Mouse (Mus musculus) right cerebral cortex, postnatal 4 days (tissue): ENCODE measurements around the gene Rai1.

Experiments used
- DNase-seq: peaks from one replicate; pipeline ENCODE4 v3.0.0-alpha.2; 2022

Gene Rai1

GRCm38 (mm10) chr11:60225874-60226273 is 121.1 kb downstream of the Rai1 start:
- no peak for DNase-seq

- no peak for DNase-seq
Measured at GRCm38 (mm10) chr11:60228525-60228924, 123.7 kb downstream of the Rai1 start.

- DNase-seq, result no peak
Measured at GRCm38 (mm10) chr11:60229821-60230220, 125.0 kb downstream of the Rai1 start.

GRCm38 (mm10) chr11:60230512-60230911 is 125.7 kb downstream of the Rai1 start:
- DNase-seq, result no peak

- no peak for DNase-seq
Measured at GRCm38 (mm10) chr11:60231326-60231725, 126.5 kb downstream of the Rai1 start.

- no peak for DNase-seq
Measured at GRCm38 (mm10) chr11:60231951-60232350, 127.1 kb downstream of the Rai1 start.

- no peak for DNase-seq
Measured at GRCm38 (mm10) chr11:60232441-60233058, 127.7 kb downstream of the Rai1 start.

- DNase-seq, result no peak
Measured at GRCm38 (mm10) chr11:60233235-60233634, 128.4 kb downstream of the Rai1 start.

GRCm38 (mm10) chr11:60235351-60235750 is 130.5 kb downstream of the Rai1 start:
- DNase-seq, result no peak

- DNase-seq, result no peak
Measured at GRCm38 (mm10) chr11:60240509-60240908, 135.7 kb downstream of the Rai1 start.

- DNase-seq, result no peak
Measured at GRCm38 (mm10) chr11:60244503-60245143, 139.8 kb downstream of the Rai1 start.

GRCm38 (mm10) chr11:60246077-60246476 is 141.3 kb downstream of the Rai1 start:
- DNase-seq, result no peak

GRCm38 (mm10) chr11:60247753-60248550 is 143.1 kb downstream of the Rai1 start:
- no peak for DNase-seq
